Mouse (Mus musculus) layer of hippocampus, postnatal 14 days (tissue): ENCODE measurements around the gene Vmp1. TPM values are rescaled to one million over a fixed set of nuclear protein-coding genes. Genes with fewer than 3 reads are reported as not detected.

ENCODE experiments used
- DNase-seq, 2 experiments: peaks; one replicate each; pipeline ENCODE4 v3.0.0; 2021 to 2022; ENCODE audit warnings: low spot score in 2 of 2, mixed read lengths in 1 of 2
- long read RNA-seq, 2 experiments: library from polyadenylated mRNA; stranded (forward); transcript quantifications; one replicate each; pipeline ENCODE4 v2.0.0; 2021
- total RNA-seq, 2 experiments: library from RNA; stranded (reverse); gene quantifications; 2 replicates each; pipeline ENCODE4 v1.2.3; 2021

The Vmp1 gene
- 100 to 1,000 TPM; 129 to 130 TPM for total RNA-seq
- long read RNA-seq, experiment 1, transcript Vmp1-201 (12 exons, 2,787 nt): major isoform, 149 of 171 reads
- long read RNA-seq, experiment 1, partial matches to known transcripts: 4 of 171 reads
- long read RNA-seq, experiment 1, other reads (novel, unspliced or antisense): 13 of 171 reads
- long read RNA-seq, experiment 2, transcript Vmp1-201 (12 exons, 2,787 nt): major isoform, 215 of 252 reads
- long read RNA-seq, experiment 2, partial matches to known transcripts: 6 of 252 reads
- long read RNA-seq, experiment 2, other reads (novel, unspliced or antisense): 28 of 252 reads

GRCm38 (mm10) chr11:86683395-86684125 is at the start of gene Vmp1, which contains the start of gene Ptrh2:
Gene Vmp1, minus strand, starts transcription at chr11:86683836.
Gene Ptrh2, plus strand, starts transcription at chr11:86683985.
- peak; percentile 93 to 94 for DNase-seq

DNA sequence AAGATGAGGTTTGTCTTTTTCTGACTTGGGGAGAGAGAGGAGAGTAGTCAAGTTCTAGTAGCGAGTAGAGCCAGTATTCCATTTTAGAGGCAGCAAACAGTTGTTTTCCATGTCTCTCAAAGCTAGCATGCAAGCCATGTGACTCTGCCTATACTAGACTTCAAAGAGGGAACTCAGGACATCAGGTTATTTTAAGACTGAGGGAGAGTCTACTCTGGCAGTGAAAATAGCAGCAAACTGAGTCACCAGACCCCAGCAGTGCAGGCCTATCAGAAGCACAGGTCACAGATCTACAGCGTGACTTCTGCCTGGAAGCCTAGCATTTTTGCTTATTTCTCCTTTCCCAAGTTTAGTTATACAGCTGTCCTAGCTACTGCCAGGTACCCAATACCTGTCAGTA is 47.8 kb upstream of the Vmp1 start:
- DNase-seq: no peak

- no peak for DNase-seq
Measured at GRCm38 (mm10) chr11:86725607-86726006, 42.0 kb upstream of the Vmp1 start.

DNA sequence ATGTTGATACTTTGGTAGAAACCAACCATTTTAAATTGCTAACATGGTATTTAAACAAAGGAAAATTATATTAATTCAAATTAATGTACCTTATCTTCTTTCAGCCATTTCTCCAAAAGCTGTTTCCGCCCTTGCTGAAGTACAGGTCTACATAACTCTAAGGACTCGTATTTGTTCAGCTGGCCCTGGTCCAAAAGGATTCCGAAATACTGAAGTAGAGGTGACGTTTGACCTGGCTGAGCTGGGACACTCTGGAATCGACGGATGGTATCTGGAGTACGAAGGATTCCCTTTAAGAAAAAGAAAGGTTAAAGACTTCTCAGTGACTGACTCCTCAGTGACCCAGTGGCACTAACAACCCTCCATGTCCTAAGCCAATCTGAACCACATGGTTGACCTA is 41.3 kb upstream of the Vmp1 start:
- no peak for DNase-seq

GRCm38 (mm10) chr11:86724004-86724403 is 40.4 kb upstream of the Vmp1 start:
- no peak for DNase-seq

DNA sequence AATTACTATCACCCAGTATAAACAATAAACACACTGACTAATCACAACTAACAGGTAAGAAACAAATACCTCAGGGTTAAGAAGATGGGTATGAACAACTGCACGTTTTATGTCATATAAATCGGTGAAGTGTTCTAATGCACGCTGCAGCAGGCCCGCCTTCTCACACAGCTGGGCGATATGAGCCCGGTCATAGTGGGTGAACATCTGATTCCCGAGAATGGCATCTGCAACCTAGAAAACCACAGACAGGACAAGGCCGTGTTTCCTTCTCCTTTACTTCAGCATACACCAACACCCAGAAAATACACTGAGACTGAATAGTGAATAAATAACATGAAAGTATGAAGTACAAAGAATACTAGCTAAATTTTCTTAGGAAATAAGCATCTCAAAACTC is 35.8 kb upstream of the Vmp1 start:
- DNase-seq: no peak

GRCm38 (mm10) chr11:86718369-86718768 is 34.7 kb upstream of the Vmp1 start:
- no peak for DNase-seq

GRCm38 (mm10) chr11:86717306-86718065 is 33.9 kb upstream of the Vmp1 start:
- no peak for DNase-seq

DNA sequence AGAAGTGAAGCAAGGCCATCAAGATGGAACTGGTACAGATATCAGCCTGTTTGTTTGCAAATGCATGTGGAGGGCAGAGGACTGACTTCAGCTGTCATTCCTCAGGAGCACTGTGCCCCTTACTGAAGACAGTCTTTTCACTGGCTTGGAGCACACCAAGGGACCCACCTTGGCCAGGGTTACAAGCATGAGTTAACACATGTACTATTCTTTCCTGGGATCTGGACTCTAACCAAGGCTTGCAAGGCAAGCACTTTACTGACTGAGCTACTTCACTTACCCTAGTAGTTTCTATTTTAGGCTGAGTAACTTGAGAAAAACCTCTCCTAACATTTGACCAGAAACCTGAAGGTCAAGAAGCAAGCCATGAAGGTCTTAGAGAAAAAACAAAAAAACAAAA is 31.0 kb upstream of the Vmp1 start:
- no peak for DNase-seq

- no peak for DNase-seq
Measured at GRCm38 (mm10) chr11:86701151-86701550, 17.5 kb upstream of the Vmp1 start.

- no peak for DNase-seq
Measured at GRCm38 (mm10) chr11:86695461-86695860, 11.8 kb upstream of the Vmp1 start.

DNA sequence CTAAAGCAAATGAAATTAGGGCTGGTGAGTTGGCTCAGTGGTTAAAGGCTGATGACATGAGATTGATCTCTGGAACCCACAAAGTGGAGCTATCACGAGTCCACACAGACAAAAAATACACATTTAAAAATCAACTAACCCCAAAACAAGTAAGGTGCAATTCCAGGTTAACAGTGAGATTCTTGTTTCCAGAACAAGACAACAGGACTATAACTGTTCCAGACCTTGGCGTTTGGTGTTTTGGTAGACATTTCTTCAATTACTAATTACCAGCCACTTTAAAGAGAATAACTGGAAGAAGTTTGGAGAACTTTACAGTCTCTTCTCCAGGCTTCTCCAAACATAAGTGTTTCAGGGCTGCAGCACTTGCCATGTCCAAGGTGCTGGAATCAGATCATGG is 8.9 kb upstream of the Vmp1 start:
- DNase-seq: no peak

- no peak for DNase-seq
Measured at GRCm38 (mm10) chr11:86691956-86692355, 8.3 kb upstream of the Vmp1 start.

- DNase-seq: no peak
Measured at GRCm38 (mm10) chr11:86691482-86691881, 7.8 kb upstream of the Vmp1 start.

GRCm38 (mm10) chr11:86690383-86690782 is 6.7 kb upstream of the Vmp1 start:
- DNase-seq: no peak

DNA sequence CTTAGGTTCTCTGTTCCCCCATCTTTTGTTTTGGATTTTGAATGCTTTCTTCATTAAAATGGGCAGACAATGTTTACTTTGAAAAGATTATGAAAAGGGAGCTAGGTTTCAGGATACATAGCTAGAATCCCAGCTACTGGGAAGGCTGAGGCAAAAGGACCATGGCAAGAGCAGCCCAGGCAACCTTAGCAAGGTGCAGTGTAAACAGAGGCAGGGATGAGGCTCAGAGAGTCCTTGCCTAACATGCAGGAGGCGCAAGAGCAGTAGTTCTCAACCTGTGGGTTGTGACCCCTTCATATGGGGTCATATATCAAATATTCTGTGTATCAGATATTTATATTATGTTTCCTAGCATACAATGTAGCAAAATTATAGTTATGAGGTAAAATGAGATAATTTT is 1.7 kb upstream of the Vmp1 start:
- DNase-seq: no peak

DNA sequence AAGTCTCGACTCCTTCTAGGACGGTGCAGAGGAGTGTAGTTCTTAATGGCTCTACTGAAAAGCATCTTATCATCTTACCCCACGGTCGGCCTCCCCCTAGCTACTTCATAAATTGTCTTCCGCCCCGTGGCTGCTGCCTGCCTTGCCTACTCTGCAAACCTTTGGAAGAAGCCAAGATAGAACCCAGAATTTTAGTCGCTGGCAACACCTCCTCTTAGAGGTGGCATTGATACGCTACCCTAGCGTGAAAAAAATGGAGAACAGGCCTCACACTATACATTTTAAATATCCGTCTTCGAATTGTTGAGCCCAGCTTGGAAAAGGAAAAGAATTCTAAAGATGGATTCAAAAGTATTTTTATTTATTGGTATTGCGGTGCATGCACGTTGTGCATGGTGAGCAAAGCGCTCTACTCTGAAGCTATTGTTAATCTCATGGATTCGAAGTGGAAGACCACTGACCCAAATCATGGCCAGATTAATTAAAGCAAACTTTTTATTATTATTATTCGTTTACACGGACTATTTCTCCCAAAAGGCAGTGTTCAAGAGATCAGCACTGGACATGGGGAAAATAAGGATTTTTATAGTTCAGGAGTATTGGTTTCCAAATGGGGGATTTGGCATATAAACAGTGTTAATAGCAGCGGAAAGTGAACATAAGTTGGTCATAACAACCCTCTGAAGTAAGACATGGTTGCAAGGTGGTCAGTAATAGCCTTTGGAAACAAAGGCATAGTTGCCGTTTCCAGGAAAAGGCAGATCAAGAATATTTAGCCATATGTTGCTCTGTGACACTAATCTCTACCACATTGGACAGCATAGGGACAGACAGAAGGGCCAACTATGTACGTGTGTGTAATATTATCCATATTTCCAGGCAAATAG is 733 bp upstream of the Vmp1 start:
- no peak for DNase-seq

DNA sequence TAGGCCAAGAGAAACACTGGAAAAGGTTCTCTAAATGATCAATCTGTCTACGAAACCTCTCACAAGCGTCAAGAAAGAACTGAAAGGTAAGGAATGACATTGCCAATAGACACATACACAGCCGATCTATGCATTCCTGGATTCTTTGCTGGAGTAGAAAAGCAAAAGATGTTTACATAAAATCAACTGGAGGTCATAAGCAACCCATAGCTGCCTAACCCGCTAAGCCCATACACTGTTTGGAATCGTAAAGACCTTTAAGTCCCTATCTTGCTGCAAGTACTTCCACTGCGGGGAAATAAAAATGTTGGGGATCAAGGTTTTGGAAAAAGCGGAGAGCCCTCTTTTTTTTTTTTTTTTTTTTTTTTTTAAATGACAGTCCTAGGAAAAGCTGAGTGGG is 775 bp downstream of the Vmp1 start:
- DNase-seq: no peak

DNA sequence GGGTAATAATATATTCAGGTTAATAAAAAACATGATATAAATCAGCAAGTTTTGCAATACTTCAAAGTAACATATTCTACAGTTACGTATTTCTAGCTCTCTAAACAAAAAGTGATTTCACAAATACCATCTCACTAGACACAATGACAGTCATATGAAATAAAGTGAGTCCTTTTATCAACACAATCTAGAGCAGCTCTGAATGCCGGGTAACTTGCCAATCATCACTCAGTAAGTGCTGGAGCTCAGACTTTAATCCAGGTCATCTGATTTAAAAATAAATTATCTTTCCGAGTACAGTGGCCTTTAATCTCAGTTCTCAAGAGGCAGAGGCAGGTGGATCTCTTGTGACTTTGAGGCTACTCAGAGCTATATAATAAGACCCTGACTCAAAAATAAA is 2.2 kb downstream of the Vmp1 start:
- DNase-seq: no peak

DNA sequence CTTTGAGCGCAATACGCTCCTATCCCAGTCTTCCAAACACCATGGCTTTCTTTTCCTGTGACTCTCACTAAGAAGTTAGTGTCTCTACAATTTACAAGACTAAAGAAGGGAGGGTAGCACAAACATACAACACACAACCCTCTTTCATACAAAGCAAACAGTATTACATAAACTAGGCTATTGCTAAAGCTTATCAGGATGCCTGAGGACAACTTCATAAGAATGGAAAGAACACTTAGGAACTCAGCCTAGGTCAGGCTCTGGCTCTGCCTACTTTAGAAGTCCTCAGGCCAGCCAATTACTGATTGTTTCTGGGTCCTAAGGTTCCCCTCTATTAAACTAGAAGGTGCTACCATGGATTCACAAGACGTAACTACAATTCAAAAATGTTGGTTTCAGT is 2.9 kb downstream of the Vmp1 start:
- DNase-seq: no peak

GRCm38 (mm10) chr11:86678957-86679356 is 4.7 kb downstream of the Vmp1 start:
- DNase-seq: no peak
